Mouse (Mus musculus) spleen, adult 18-20 months (tissue): ENCODE measurements around the gene Mepce.
"Not testable (repeated sequence)": the region's sequence is repeated elsewhere in the genome, so short reads cannot be mapped to it uniquely, and the experiment has no call there.

Source experiments
- DNase-seq, 2 experiments: peaks; one replicate each; pipeline ENCODE4 v3.0.0; 2022; ENCODE audit warnings: mixed read lengths in 2 of 2

The Mepce gene

GRCm38 (mm10) chr5:137787151-137787928 is at the start of gene Mepce, which contains the start of gene Zcwpw1:
Gene Mepce (minus strand): TSS chr5:137787655.
Gene Zcwpw1 (plus strand): TSS chr5:137787798.
- DNase-seq = peak; percentile 91 to 96

- not testable (repeated sequence) for DNase-seq
These were observed 49.7 kb upstream of the Mepce start for GRCm38 (mm10) chr5:137837110-137837509.

- no peak for DNase-seq
These were observed 49.2 kb upstream of the Mepce start for GRCm38 (mm10) chr5:137836611-137837010.

DNA sequence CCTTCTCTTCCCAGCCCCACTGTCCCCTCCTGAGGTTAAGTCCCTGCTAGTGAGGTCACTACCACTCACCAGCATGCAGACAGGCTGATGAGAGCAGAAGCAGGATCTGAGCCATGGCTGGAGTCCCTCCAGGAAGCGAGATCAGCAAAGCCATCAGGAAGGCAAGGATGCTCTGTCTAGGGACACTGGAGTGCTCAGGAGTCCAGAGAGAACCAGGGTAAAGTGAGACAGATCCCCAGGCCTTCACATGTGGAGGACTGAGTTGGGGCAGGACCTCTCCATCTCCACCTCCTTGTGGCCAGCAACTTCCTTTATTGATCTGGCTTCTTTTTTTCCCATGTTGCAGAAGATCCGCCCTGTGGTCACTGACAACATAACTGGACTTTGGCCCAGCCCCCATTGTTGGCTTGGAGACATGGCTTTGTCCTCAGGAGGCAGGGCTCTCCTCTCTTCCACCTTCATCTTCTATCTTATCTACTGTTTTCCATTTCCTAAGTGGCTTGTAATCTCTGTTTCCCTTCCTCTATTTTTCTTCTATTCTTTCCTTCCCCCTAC is 48.6 kb upstream of the Mepce start, which contains the start of gene Pilra:
TSS of gene Pilra (minus strand) at position 316 of the 555 bp plus-strand sequence.
- DNase-seq = not testable (repeated sequence)

DNA sequence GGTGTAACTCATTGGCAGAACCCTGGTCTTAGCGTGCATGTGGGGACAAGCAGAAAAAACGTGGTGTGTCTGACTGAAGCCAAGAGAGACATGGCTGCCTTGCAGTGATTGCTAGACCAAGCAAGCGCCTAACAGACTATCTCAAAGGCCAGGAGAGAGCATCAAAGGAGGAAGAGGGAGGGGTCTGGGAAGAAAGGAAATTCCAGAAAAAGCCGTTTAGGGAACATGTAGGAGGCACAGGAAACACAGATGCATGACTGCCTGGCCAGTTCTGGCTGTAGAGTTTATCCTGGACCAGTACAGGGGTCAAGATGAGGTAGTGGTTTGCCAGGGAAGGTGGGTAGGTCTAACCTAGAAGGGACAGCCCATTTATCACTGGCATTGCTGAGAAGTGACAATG is 46.0 kb upstream of the Mepce start:
- DNase-seq = no peak

DNA sequence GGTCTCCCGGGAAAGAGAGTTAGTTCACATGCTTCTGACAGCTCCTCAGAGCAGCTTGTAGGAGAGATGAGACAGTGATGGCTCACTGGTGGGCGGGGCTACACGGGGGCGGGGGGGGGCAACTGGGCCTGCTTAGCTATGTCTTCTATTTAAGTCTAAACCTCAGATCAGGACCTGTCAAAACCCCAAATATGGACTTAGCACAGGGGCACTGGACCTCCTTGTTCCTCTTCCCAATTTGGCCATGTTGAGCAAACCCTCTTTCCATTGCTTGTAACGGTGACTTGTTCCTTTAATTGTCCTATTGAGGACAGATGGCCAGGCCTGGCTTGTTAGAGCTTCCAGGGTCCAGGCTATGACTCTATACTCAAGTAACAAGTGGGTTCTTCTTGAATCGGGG is 44.1 kb upstream of the Mepce start:
- no peak for DNase-seq

DNA sequence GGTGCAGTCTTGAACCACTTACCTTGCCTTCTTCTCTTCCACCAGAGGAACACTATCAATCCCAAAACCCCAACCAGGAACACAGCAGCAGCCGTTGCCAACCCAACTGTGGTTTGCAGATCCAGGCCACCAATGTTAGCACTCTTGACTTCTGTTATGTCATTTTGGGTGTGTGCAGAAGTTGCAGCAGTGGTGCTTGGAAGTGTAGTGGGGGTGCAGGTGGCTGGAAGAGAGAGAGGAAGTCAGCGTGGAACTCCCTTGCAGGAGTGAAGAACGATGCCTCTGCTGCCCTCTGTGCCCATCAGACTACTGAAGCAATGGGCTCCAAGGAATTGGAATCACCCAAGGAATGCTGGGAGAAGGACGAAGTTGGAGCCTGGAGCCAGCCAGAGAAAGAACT is 43.7 kb upstream of the Mepce start:
- no peak for DNase-seq

GRCm38 (mm10) chr5:137830238-137830637 is 42.8 kb upstream of the Mepce start:
- no peak for DNase-seq

GRCm38 (mm10) chr5:137828694-137829093 is 41.2 kb upstream of the Mepce start:
- no peak for DNase-seq

GRCm38 (mm10) chr5:137826421-137826820 is 39.0 kb upstream of the Mepce start:
- DNase-seq = no peak

- DNase-seq = no peak
These were observed 38.5 kb upstream of the Mepce start for GRCm38 (mm10) chr5:137825971-137826370.

- DNase-seq = no peak
These were observed 37.6 kb upstream of the Mepce start for GRCm38 (mm10) chr5:137825030-137825429.

DNA sequence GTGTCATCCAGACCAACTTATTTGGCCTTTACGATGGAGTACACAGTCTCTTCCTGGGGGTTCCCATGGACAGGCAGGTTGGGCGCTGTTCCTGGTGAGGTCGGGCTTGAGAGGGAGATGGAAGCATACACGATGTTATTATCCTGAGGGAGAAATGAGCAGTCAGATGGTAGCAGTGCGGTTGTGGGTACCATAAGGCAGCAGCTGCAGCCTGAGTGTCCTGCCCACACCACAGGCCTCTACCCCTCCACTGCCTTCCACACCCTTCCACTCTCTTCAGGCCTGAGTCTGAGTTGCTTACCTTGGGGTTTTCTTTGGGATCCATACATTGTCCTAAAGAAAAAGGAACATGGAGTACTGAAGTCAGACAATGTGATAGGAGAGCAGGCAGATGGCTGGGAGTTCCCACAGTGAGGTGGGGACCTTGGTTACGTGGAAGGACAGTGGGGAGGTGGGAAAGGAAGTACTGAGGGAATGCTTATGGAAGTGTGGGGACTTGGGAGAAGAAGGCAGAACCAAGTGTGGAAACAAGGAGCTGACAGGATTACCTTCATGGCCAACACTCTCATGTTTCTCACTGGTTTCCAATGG is 36.1 kb upstream of the Mepce start:
- no peak for DNase-seq

DNA sequence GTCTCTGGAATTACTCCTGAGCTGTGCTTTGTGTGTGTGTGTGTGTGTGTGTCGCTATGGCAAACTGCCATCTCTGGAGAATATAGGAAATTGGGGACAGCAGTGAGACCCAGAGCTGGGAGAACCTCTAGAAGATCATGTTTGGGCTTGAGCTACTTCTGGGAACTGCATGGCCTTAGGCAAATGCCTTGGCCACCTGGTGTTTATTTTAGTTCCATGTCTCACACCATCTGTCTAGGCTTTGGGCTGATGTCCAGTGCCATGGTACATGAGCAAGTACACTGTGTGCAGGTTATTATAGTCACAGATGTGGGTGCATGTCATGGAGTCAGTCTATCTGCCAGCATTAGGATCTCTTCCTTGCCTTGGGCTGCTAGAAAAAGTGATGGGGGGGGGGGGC is 35.1 kb upstream of the Mepce start:
- no peak for DNase-seq

GRCm38 (mm10) chr5:137822126-137822525 is 34.7 kb upstream of the Mepce start:
- no peak for DNase-seq

- no peak for DNase-seq
These were observed 30.2 kb upstream of the Mepce start for GRCm38 (mm10) chr5:137817466-137818222.

GRCm38 (mm10) chr5:137808316-137808715 is 20.9 kb upstream of the Mepce start:
- DNase-seq = no peak

GRCm38 (mm10) chr5:137806158-137806557 is 18.7 kb upstream of the Mepce start:
- no peak for DNase-seq

- DNase-seq = no peak
These were observed 13.5 kb upstream of the Mepce start for GRCm38 (mm10) chr5:137800917-137801316.

DNA sequence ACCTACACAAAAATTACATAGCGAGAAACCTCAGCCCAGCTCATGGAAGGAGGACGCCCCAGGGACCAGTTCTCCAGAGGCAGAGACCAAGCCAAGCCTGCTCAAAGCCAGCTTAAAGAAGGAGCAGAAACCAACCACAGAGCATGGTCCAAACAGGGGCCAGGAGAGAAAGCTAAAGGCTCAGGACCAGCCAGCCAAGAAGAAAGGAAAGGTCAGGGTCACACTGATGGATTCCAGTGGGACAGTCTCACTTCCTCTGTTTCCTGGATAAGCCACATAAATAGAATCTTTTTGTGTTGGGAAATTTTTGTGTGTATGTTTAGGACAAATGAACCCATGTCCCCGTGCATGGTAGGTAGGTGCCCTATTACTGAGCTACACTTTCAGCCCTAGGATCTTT is 9.2 kb upstream of the Mepce start:
- no peak for DNase-seq

GRCm38 (mm10) chr5:137791553-137791952 is 4.1 kb upstream of the Mepce start:
- no peak for DNase-seq

- DNase-seq = no peak
These were observed 1.6 kb upstream of the Mepce start for GRCm38 (mm10) chr5:137788946-137789531.

GRCm38 (mm10) chr5:137788171-137788570 is 716 bp upstream of the Mepce start:
- DNase-seq = peak; percentile 29 to 36
